Mouse (Mus musculus) duodenum, adult 2 months (tissue): Measurements from ENCODE around the gene Pdcd6ip. TPM values are rescaled to one million over a fixed set of nuclear protein-coding genes. Genes with fewer than 3 reads are reported as not detected.

Experiments used
- polyA plus RNA-seq: library from polyadenylated mRNA; depleted of rRNA; stranded (reverse); fragments of >200 nt; gene quantifications from 2 replicates; pipeline ENCODE4 v1.2.3, GENCODE M21; 2012; ENCODE audit warnings: low replicate concordance; rRNA removed

Pdcd6ip gene
- 188 and 199 TPM in 2 replicates for polyA plus RNA-seq

DNA sequence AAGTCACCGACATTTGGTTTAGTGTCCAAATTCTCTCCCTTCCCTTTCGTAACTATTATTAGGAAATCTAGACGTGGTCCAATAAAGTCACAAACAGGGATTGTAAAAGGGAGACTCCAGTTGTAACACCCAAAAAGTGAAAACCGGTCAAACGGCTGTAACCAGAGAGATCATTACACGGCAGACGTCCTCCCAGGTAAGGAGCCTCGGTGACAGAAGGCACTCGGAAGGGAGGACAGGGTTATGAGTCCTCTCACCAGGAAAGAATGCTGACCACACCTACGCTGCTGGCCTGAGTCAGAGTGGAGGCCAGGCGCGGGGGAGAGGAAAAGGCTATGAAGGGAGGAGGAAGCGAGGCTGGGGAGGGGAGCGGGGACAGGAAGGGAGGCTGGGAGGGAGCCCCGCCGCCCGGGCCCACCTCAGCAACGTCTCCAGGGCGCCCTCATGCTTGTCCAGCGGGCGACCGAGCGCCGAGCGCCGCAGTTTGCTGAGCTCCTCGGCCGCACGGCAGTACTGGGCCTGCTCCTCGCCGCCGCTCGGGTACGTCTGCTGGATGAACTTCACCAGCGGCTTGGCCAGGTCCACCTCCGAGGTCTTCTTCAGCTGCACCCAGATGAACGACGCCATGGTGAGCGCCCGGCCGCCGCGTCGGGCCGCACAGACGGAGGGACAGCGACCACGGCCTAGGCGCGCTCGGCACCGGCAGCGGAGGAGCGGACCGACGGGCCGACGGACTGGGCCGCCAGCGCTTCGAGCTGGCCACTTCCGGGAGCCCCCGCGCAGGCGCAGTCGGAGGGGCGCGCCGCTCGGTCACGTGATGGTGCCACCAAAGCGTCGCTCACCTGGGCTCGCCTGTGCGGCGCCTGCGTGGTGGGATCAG lies at the start of gene Pdcd6ip:
Gene Pdcd6ip (minus strand): TSS at position 779 of the 880 bp plus-strand sequence.

DNA sequence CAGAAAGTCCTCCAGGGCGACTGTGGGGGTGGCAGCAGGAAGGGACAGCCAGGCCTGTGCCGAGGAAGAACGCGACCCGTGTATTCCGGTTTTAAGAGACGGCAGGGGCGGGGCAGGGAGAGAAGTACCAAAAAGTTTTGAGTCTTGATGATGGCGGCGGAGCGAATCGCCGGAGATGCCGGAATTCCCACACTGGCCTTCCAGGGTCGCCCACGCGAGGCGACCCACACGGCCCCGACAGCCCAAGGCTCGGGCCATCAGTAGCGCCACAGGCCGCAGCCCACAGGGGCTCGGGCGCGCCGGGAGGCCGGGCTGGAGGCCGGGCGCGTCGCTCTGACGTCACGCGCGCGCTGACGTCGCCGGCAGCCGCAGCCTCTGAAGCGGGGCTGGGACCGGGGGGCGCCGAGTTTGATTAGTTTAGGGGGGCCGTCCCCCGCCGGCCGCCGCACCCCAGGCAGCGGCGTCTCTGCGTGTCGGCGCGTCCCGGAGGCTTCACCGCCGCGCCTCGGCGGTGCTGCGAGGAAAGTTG lies 33.1 kb upstream of the Pdcd6ip start, which contains the start of gene Clasp2:
Gene Clasp2 (plus strand): TSS at position 366 of the 529 bp plus-strand sequence.

Other genes starting within 250 kb of the Pdcd6ip start
- gene Clasp2, start 33.2 kb upstream of the Pdcd6ip start, polyA plus RNA-seq, result 1.7 and 2.4 TPM in 2 replicates
- 23.5 and 36.3 TPM in 2 replicates for gene Ubp1, start 222.7 kb upstream of the Pdcd6ip start, polyA plus RNA-seq